Mouse (Mus musculus) cerebellum, adult 18-20 months (tissue): Measurements from ENCODE around the gene Rae1.

ENCODE experiments used
- DNase-seq, 2 experiments: peaks; one replicate each; pipeline ENCODE4 v3.0.0; 2021

Gene Rae1

DNA sequence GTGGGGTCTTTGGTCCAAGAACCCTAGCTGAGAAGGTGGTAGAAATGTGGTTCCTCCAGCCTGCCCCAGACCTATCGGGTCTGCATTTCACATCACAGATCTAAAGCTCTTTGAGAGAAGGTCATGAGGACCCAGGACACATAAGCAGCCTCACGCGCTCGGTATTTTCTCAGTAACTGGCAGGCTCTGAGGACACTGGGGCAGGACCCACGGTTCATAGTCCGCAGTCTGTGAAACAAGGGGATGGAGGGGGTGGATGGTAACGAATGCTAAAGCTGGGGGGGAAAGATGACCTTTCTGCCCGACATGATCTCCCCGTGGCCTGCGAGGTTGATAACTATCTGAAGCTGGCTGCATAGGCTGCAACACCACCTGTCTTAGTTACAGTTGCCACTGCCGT is 2.2 kb upstream of the Rae1 start:
- no peak for DNase-seq

DNA sequence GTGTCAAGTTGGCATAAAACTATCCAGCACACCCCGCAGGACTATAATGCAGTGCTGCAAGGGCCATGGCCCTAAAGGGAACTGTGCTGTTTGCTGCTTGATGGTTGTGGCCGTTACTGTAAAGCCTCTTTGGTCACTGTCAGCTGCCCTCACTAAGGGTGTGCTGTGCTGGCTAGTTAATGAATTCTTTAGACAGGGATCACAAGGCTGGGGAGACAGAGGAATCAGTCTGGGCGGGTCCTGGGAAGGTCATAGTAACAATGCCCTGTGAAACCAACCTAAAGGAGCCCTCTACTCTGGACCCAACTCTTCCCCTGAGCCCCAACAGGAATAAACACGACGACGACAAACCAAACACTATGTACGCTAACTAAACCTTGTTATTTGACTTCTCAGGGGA is 1.4 kb upstream of the Rae1 start:
- DNase-seq, result no peak

DNA sequence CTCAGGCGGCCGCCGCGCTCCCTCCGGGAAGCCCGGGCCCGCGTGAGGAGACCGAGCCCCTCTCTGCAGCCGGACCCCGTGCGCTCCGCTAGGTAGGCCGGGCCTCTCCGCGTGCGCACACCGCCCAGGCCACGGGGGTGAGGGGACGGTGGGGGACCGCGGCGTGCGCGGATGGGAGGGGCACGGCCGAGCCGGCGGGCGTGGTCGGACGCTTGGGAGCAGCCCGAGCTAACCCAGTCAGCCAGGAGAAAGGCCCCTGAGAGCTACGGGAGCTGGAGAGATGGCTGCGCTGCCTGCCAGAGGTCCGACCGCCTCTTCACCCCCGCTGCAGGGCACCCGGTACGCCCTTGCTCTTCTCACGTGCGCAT is 352 bp downstream of the Rae1 start:
- no peak for DNase-seq

DNA sequence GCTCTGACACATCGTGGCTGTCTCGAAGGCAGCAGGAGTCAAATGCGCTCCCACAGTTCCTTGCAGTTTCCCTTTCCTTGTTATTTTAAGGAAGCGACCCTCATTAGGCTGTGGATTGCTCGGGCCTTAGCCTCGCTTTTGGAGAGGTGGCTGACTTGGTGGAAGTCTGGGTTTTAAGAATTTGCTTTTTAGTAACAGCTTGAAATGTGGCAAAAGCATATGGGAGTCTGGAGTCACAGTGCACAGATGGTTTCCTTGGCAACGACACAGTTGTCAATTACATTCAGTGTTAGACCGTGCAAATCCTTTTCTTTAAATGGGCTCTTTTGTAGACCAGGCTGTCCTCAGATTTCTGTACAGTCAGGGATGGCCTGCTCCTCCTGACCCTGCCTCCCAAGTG is 1.0 kb downstream of the Rae1 start:
- no peak for DNase-seq

DNA sequence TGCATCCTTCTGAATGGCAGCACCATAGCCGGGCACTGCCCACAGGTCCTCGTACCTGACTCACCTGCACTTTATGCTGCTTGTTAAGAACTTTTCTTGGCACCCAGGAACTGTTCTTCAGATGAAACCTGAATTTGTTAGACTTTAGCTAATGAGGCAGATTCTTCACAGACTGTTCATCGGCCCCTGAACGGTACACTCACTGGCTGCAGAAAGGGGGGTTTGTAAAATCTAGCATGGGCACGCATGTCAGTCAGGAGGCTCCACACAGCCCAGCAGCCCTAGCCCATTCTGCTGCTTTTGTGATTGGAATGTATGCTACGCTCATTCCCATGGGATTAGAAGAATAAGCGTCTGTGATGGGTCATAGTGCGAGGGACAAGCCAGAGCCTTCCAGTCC is 3.8 kb downstream of the Rae1 start:
- DNase-seq, result no peak

DNA sequence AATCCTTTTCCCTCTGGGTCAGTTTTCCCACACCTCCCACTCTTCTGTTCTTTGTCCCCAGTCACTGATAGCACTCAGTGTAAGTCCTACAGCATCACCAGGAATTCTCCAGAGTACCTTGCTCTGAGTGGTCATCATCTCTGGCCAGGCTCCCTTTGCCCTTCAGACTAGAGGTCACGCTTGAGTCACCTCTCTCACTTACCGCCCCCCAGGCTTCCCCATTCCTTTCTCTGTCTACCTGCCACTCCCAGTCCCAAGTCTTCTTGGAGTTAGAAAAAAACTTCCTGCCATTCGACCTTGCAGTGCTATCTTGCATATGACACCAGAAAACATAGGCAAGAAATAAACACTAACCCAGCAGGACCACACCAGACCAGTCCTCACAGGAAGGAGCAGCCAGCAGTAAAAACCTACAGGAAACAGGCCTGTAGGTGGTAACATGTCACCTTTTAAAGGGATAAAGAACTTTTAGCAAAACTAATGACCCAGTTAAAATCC is 10.4 kb downstream of the Rae1 start:
- no peak for DNase-seq

DNA sequence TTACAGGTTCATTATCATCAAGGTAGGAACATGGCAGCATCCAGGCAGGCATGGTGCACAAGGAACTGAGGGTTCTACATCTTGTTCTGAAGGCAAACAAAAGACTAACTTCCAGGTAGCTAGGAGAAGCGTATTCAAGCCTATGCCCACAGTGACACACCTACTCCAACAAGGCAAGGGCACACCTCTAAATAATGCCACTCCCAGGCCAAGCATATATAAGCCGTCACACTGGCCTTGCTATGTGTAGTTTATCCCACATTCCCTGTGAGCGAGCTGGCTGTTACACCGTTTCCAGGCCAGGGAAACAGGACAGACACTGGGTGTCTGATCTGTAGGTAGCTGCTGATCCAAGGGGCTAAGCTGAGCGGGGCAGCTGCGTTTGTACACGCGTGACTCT is 11.5 kb downstream of the Rae1 start:
- no peak for DNase-seq

DNA sequence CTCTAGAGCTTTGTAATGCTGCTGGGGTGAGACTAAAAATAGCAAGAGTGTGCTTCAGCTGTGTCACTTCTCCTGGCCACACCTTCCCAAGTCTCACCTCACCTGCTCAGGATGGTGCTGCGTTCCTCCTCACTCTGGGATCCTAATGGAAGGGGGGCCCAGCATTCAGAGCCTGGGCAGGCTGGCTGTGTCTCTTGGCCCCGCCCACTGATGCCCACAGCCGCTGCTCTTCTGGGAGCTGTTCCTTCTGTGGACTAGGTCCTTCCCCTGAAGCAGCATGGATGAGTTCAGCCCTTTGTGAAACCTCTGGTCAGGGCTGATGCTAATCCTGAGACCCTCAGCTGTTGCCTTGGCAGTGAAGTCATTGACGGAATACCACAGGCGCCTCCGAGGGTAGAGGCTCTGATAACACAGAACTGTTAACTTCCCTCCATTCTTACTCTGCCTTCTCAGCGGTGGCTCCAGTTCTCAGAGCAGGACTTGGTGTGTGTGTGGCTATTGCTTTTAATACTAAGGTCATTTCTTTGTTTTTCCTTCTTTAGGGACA is 14.9 kb downstream of the Rae1 start:
- DNase-seq, result no peak

DNA sequence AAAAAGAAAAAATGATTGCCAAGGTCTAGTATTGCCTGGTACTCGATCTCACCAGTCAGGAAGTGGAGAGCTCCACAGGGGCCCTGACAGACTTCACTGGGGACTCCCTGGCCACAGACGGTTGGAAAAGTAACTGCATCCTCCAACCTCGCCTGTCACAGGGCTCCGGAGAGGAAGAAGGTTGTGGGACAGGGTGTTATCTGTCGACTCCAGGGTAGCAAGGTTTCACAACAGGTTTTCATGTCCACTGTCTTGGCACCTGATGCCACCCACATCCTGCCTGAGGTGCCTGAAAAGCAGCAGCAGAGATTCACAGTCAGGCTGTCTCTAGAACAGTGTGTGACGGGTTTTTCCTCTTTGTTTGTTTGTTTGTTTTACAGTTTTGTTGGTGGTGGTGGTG is 18.0 kb downstream of the Rae1 start:
- DNase-seq, result no peak

DNA sequence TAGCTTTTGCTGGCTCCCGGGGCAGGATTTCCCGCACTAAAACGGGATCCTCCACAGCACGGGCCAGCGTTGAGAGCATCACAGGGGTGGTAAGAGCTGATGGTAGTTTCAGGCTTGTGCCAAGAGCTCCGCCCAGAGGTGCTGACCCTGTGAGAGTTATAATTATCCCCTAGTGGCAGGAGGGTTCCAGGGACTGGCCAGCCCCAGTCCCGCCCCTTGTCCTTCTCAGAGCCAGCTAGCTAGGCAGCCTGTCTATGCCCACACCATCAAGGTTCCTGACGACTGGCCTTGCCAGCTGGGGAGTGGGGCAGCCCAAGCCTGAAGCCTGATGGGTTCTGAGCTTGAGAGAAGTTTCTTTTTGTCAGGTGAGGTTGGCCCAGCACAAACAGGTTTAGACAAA is 18.7 kb downstream of the Rae1 start:
- DNase-seq, result no peak

DNA sequence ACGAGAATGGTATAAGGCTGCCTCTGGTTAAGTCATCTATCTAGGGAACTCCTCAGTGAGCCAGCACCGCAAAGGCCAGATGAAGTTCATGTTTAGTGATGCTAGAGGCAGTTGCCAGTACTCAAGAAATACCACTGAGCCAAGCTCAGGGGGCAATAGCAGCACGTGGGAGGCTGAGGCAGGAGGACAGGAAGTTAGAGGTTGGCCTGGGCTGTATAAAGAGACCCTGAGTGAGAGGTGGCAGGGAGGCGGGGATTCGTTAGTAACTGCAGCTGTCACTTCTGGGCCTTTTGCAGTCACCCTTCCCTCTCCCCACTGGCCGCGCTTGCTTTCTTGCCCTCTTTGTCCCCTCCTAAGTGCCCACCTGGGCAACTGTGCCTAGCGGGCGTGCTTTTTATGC is 19.4 kb downstream of the Rae1 start:
- DNase-seq, result no peak

DNA sequence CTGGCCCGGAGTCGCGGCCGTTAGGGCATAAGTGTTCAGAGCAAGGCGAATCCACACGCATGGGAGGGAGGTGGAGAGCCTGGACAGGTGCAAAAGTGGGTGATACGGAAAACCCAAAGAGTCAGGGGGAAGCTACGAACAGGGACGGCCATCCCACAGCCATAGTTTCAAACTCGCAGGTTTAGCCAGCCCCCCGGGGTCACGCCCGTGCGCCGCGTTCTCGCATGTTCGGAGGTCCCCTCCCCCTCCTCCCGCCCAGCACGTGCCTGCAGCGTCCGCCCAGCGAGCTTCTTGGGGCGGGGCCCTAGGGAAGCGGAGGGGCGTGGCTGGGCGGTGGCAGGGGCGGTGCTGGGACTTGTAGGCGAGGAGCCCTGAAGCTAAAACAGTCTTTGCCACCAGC is 19.9 kb downstream of the Rae1 start:
- peak; percentile 86 to 90 for DNase-seq

DNA sequence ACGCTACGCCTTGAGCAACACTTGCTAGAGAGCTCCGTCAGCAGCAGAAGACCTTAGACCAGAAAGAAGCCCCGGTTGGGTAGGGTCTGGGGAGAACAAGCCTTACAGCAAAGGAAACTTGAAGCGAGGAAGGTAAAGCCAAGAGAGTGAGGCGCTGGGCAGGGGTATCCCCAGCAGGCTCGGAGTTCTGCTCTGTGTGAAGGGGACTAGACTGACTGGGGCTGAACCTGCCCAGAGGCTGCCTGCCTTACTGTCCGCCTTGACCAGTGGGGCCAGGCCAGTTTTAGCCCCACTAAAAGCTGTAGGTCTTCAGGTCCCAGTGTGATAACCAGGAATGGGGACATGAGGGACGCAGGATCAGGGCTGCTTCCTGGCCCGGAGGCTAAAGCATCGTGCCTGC is 20.5 kb downstream of the Rae1 start, which contains the start of gene Rbm38:
Gene Rbm38, plus strand, starts transcription at position 69 of the 400 bp plus-strand sequence.
- no peak for DNase-seq

DNA sequence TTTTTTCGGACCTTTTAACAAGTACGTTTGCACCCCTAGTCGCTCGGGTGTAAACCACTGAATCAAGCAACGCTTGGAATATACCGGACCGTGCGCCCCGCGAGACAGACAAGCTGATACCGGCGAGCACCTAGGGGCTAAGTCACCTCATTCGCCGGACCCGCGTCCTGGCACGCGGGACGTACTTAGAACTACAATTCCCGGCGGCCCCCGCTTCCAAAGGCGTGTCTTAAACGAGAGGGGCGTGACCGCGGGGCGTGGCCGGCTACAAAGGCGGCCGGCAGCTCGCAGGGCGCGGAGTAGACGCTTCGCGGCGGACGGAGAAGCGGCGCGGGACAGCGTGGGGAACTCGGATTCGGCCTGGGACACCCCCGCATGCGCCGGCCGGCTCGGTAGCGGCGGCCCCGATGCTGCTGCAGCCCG is 21.7 kb downstream of the Rae1 start:
- peak; percentile 94 to 96 for DNase-seq

DNA sequence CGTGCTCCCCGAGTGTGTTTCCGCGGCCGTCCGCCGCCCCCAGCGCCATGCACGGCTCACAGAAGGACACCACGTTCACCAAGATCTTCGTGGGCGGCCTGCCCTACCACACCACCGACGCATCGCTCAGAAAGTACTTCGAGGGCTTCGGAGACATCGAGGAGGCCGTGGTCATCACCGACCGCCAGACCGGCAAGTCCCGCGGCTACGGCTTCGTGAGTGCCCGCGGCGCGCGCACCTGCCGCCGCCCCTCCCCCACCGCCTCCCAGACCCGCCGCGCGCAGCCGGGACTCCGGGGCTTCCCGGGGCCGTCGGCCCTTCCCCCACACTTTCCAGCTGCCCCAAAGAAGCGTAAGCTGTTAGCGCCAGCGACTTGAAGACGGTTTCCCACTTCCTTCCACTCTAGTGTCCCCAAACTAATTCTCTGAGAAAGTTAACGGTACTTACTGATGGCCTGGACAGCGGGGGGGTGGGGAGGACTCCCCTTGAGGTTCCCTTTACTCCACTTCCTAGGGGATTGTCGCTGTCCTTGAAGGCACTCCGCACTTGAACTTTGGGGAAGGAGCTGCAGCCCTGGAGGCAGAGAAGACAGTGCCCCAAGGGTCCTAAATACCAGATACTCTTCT is 22.3 kb downstream of the Rae1 start:
- DNase-seq, result peak in 1 of 2 experiments; percentile 32

DNA sequence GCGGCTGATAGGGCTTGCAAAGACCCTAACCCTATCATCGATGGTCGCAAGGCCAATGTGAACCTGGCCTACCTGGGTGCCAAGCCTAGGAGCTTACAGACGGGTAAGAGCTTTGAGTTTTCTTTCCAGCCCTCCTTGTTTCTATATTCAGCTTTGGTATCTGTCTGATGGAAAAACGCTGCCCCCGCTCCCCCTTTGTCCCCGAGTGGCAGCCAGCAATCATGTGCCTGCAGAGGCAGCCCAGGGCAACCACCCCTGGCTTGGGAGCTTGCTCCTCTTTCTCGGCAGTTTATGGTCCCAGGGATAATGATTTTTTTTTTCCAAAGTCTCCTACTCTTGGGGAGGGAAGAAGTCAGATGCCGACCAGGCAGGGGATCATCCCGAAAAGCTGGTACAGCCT is 22.9 kb downstream of the Rae1 start:
- DNase-seq, result no peak

DNA sequence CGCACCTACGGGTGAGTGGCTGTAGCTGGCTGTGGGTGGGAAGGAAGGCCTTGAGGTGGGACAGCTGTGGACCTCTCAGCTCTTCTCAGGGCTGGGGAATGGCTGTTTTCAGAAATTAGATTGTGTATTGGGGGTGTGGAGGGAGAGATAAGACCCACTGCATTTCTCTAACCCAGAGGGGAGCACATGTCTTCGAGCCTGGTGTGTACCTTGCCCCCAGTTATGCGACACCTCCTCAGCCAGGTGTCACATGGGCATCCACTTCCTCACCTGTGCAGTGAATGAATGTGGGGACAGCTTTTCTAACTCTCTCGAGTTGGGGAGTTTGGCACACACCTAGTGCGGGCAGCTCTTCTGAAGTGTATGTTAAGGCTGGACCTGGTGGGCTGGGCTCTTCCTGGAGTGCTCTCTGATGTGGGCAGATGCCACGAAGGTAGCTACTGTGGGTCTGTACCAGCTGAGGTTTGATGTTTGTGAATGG is 23.5 kb downstream of the Rae1 start:
- DNase-seq, result no peak

DNA sequence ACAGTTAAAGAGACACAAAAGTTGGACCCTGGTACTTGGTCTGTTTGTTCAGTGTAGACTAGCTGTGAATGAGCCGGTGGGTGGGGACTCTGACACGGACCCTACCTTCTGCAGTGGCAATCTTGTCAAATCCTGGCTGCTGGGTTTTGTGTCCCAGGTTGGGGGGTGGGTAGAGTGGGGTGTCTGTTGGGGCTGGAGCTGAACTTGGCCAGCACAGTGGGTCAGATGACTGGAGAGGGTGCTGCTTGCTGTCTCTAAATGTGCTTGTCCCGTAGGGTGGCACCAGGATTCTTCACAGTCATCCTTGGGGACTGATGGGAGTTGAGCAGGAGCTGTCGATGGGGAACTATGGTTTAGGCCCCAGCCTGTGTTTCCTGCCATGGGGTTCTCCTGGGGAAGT is 24.0 kb downstream of the Rae1 start:
- no peak for DNase-seq

DNA sequence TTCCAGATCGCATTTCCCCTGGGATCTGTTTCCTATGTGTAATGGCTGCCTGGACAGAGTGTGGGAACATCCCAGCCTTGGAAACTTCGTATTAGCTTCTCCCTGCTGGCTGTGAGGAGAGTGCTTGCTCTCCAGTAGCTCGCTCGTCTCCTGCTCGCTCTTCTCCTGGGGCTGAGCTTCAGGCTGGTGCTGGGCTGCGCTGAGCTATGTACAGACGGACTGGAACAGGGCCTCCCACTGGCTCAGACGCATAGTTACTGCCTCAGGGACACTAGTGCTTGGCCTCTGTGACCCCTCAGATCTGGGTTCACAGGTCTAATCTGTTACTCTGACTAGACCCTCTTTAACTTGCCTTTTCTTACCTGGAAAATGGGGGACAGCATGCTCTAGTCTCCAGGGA is 24.5 kb downstream of the Rae1 start:
- DNase-seq, result peak in 1 of 2 experiments; percentile 14

DNA sequence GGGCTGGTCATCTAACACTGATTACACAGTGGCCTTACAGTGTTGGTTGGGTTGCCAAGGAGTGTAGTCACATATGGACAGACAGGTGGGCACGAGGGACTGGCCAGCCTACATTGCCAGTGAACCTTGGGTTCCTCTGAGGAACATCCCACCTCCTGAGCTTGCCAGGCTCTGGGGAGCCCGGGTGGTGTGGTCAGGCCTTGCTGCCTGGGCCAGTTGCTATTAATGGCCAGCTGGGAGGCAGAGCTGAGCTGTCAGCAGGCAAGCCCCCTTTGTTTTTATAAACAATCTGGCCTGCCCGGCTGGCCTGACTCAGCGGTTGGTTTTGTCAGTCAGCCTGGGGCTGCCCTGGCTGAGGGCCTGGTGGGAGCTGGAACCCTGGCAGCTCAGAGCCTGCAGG is 25.0 kb downstream of the Rae1 start:
- peak; percentile 41 to 42 for DNase-seq

DNA sequence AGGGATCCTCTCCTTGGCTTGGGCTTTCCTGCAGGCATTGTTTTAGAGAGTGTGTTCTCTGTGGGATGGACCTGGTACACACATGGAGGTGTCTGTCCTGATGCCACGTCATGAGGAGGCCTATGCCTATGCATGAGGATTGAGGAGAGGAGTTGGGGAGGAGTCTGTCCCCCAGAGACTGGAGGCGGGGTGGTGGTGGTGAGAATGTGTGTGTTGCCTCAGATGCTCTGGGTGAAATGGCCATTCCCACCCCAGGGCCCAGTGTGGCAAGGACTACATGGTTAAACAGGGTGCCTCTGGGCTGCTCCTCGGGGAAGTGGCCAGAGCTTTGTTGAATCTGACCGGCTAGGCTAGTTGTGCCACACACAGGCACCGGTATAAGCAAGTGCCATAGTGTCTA is 26.4 kb downstream of the Rae1 start:
- no peak for DNase-seq

DNA sequence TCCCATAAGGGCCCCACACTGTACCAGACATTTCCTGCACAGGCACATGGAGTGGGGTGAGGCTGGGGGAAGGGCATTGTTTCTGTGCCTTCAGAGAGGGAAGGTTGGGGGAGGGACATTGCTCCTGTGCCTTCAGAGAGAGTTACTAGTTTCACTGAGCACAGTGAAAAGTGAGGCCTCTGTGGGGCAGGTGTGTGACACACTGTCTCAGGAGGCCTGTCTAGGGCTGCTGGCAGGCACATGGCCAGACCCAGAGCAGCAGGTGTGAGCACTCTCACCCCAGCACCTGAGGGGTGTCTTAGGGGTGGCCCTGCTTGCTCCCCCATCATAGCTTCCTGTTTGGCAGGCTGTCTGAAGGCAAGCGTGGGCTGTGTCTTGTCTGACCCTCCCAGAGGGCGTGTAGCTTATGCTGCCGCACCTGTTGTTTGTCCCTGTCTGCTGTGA is 26.8 kb downstream of the Rae1 start:
- DNase-seq, result no peak

DNA sequence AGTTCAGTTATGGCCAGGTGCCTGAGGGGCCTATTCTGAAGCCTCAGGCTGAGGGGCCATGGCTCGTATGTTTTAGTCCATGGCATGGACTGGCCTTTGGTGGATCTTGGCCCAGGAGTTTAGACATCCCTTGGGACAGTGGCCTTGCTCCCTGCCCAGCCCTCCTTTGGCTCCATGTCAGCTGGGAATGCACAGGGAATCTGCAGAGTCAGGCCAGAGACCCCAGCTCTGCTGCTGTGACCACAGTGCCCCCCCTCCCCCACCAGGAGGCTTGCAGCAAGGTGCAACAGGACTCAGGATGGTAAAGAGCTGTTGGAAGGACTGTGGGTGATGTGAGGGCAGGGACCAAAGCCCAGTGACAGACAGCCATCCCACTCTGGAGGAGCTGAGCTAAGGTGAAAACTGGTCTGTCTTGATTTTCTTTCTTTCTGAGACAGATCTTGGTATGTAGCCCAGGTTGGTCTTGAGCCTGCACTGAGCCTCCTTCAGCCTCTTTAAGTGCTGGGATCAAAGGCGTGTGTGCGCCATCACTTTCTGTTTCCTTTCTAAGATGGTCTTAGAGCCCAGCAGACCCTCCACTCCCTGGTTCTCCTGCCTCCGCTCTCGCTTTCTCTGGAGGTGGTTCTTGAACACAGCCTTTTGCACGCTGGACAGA is 27.4 kb downstream of the Rae1 start:
- DNase-seq, result no peak

DNA sequence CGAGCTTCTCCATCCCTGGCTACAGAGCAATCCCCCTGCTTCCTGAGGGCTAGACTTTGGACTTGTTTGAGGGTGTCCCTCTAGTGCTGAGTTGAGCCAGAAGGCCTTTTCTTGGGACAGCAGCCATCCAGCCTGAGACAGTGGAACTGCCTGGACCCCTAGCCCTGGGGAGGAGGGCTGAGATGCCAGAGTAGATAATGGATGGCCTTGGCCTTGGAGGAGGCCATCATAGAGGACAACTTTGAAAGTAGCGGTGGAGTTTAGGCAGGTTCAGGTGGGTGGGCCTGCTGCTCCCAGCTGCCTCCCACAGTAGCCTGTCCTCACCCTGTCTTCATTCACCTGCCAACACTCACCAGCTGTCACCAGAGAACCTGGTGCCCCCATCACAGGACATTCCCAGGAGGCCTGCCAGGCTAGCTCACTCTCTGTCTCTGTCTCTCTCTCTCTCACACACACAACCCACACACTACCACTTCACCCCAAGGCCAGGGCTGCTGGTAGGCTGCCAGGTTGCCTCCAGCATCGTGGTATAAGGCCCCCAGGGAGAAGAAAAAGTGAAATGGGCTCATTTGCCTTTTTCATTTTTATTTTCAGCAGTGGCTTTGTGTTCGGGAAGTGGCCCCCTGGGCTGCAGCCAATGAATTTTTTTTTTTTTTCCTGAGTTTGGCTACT is 28.0 kb downstream of the Rae1 start:
- DNase-seq, result no peak
